Mouse (Mus musculus) megakaryocyte, embryonic 14.5 days (primary cell): ENCODE data around the gene Ormdl2. TPM values are rescaled to one million over a fixed set of nuclear protein-coding genes. Genes with fewer than 3 reads are reported as not detected.

Experiments
- H3K27me3 ChIP-seq: replicated peaks from 2 replicates; pipeline ENCODE3; 2012; ENCODE audit warnings: inconsistent platforms
- H3K36me3 ChIP-seq: replicated peaks from 2 replicates; pipeline ENCODE3; 2012; ENCODE audit warnings: low read length, inconsistent platforms, mixed read lengths
- H3K4me1 ChIP-seq: 2 replicates; pipeline ENCODE4 v1.6.1; 2012; ENCODE audit warnings: inconsistent platforms
- H3K4me3 ChIP-seq: replicated peaks from 2 replicates; pipeline ENCODE3; 2012; ENCODE audit warnings: moderate library complexity, mild to moderate bottlenecking, inconsistent platforms
- H3K9me3 ChIP-seq: 2 replicates; pipeline ENCODE4 v1.6.1; 2012; ENCODE audit warnings: inconsistent platforms
- FLI1 ChIP-seq: IDR thresholded peaks from 2 replicates; pipeline ENCODE4 v1.6.1; 2012; ENCODE audit warnings: low read length, inconsistent platforms, mixed read lengths
- GATA1 ChIP-seq: IDR thresholded peaks from 3 replicates; pipeline ENCODE4 v1.6.1; 2012; ENCODE audit warnings: mixed read lengths, low read length, inconsistent platforms, borderline replicate concordance
- polyA plus RNA-seq: library from polyadenylated mRNA; stranded (reverse); fragments of >175 nt; gene quantifications from 2 replicates; pipeline ENCODE4 v1.2.3, GENCODE M21; 2012; ENCODE audit warnings: low replicate concordance; ENCODE audit not compliant: insufficient read depth

The Ormdl2 gene
- 13.9 TPM in 1 of 2 replicates, not detected in the other for polyA plus RNA-seq

GRCm38 (mm10) chr10:128821358-128822056 is at the start of gene Ormdl2:
Ormdl2 (minus strand) TSS chr10:128821645.
- H3K9me3 ChIP-seq: no peaks in the 10 kb centered on the region
- peaks cover 56% of the 10 kb centered on the region for H3K36me3 ChIP-seq
- H3K4me3 ChIP-seq: peak within 1 kb of the TSS; percentile 95
- H3K27me3 ChIP-seq: no peaks in the 10 kb centered on the region
- TF ChIP-seq GATA1 (no peak), FLI1 (no peak)
- H3K4me1 ChIP-seq: peaks cover 37% of the 10 kb centered on the region

- Histone ChIP-seq H3K4me3 (no peak overlapping the region), H3K4me1 (peaks cover 9% of the 10 kb centered on the region), H3K36me3 (peaks cover 89% of the 10 kb centered on the region), H3K9me3 (no peaks in the 10 kb centered on the region), H3K27me3 (no peaks in the 10 kb centered on the region)
- no peak for TF ChIP-seq FLI1
- TF ChIP-seq GATA1: no peak
These were observed 48.9 kb upstream of the Ormdl2 start for GRCm38 (mm10) chr10:128870341-128870740.

GRCm38 (mm10) chr10:128866518-128866917 is 45.1 kb upstream of the Ormdl2 start:
- no peaks in the 10 kb centered on the region for H3K27me3 ChIP-seq
- H3K4me1 ChIP-seq: peaks cover 8% of the 10 kb centered on the region
- H3K9me3 ChIP-seq: no peaks in the 10 kb centered on the region
- H3K4me3 ChIP-seq: no peak overlapping the region
- H3K36me3 ChIP-seq: peaks cover 86% of the 10 kb centered on the region
- TF ChIP-seq FLI1 (no peak), GATA1 (no peak)

- TF ChIP-seq GATA1 (no peak), FLI1 (no peak)
- peaks cover 86% of the 10 kb centered on the region for H3K36me3 ChIP-seq
- no peak overlapping the region for H3K4me3 ChIP-seq
- no peaks in the 10 kb centered on the region for H3K27me3 ChIP-seq
- peaks cover 6% of the 10 kb centered on the region for H3K4me1 ChIP-seq
- H3K9me3 ChIP-seq: no peaks in the 10 kb centered on the region
These were observed 44.6 kb upstream of the Ormdl2 start for GRCm38 (mm10) chr10:128866042-128866441.

GRCm38 (mm10) chr10:128861176-128861575 is 39.7 kb upstream of the Ormdl2 start:
- no peak for TF ChIP-seq FLI1
- no peaks in the 10 kb centered on the region for H3K9me3 ChIP-seq
- no peak overlapping the region for H3K4me3 ChIP-seq
- H3K4me1 ChIP-seq: peaks cover 9% of the 10 kb centered on the region; the same call in 1 of the 2 replicates
- peaks cover 82% of the 10 kb centered on the region for H3K36me3 ChIP-seq
- no peaks in the 10 kb centered on the region for H3K27me3 ChIP-seq

GRCm38 (mm10) chr10:128850339-128850738 is 28.9 kb upstream of the Ormdl2 start:
- TF ChIP-seq GATA1: no peak
- TF ChIP-seq FLI1: no peak
- Histone ChIP-seq H3K9me3 (no peaks in the 10 kb centered on the region), H3K4me1 (peaks cover 14% of the 10 kb centered on the region; the same call in 1 of the 2 replicates), H3K36me3 (peaks cover 84% of the 10 kb centered on the region), H3K4me3 (no peak overlapping the region), H3K27me3 (no peaks in the 10 kb centered on the region)

- Histone ChIP-seq H3K4me1 (peaks cover 14% of the 10 kb centered on the region; the same call in 1 of the 2 replicates), H3K4me3 (no peak overlapping the region), H3K27me3 (no peaks in the 10 kb centered on the region), H3K36me3 (peaks cover 94% of the 10 kb centered on the region), H3K9me3 (no peaks in the 10 kb centered on the region)
- TF ChIP-seq FLI1 (no peak), GATA1 (no peak)
These were observed 27.0 kb upstream of the Ormdl2 start for GRCm38 (mm10) chr10:128848426-128848825.

GRCm38 (mm10) chr10:128846664-128847063 is 25.2 kb upstream of the Ormdl2 start:
- Histone ChIP-seq H3K4me1 (peaks cover 14% of the 10 kb centered on the region; the same call in 1 of the 2 replicates), H3K9me3 (no peaks in the 10 kb centered on the region), H3K36me3 (peaks cover 94% of the 10 kb centered on the region), H3K4me3 (no peak overlapping the region), H3K27me3 (no peaks in the 10 kb centered on the region)
- no peak for TF ChIP-seq GATA1
- TF ChIP-seq FLI1: no peak

GRCm38 (mm10) chr10:128845516-128845915 is 24.1 kb upstream of the Ormdl2 start:
- peaks cover 14% of the 10 kb centered on the region; the same call in 1 of the 2 replicates for H3K4me1 ChIP-seq
- H3K27me3 ChIP-seq: no peaks in the 10 kb centered on the region
- H3K4me3 ChIP-seq: no peak overlapping the region
- TF ChIP-seq GATA1 (no peak), FLI1 (no peak)
- peaks cover 96% of the 10 kb centered on the region for H3K36me3 ChIP-seq
- H3K9me3 ChIP-seq: no peaks in the 10 kb centered on the region

GRCm38 (mm10) chr10:128843260-128843659 is 21.8 kb upstream of the Ormdl2 start:
- TF ChIP-seq GATA1: no peak

GRCm38 (mm10) chr10:128840612-128841011 is 19.2 kb upstream of the Ormdl2 start:
- TF ChIP-seq GATA1 (no peak), FLI1 (no peak)
- peaks cover 92% of the 10 kb centered on the region for H3K36me3 ChIP-seq

More at GRCm38 (mm10) chr10:128843260-128843659, 21.8 kb upstream of the Ormdl2 start:
- no peaks in the 10 kb centered on the region for H3K9me3 ChIP-seq
- no peak overlapping the region for H3K4me3 ChIP-seq
- H3K36me3 ChIP-seq: peaks cover 95% of the 10 kb centered on the region
- H3K27me3 ChIP-seq: no peaks in the 10 kb centered on the region
- H3K4me1 ChIP-seq: peaks cover 10% of the 10 kb centered on the region; the same call in 1 of the 2 replicates

More at GRCm38 (mm10) chr10:128840612-128841011, 19.2 kb upstream of the Ormdl2 start:
- H3K4me3 ChIP-seq: no peak overlapping the region
- no peaks in the 10 kb centered on the region for H3K9me3 ChIP-seq
- no peaks in the 10 kb centered on the region for H3K27me3 ChIP-seq
- H3K4me1 ChIP-seq: peaks cover 3% of the 10 kb centered on the region; the same call in 1 of the 2 replicates
